Mouse (Mus musculus): ENCODE results near the gene Erbb4.

GRCm38 (mm10) chr1:68503873-68504272 lies 604.0 kb downstream of the Erbb4 start:
- TF ChIP-seq GATA1 (IDR thresholded peaks at IDR 0.05; ENCODE audit: low read length): no peak
- TF ChIP-seq TAL1 (IDR thresholded peaks at IDR 0.05; ENCODE audit: low read length): no peak

Measured in erythroblast, embryonic 14.5 days (primary cell).